Mouse (Mus musculus) bone marrow, adult 2 months (tissue): Measurements from ENCODE around the gene Gm1113.

Experiments used
- CTCF ChIP-seq: fragments of 200-500 bp; IDR thresholded peaks from 2 replicates; pipeline ENCODE4 v1.5.1; 2011; ENCODE audit warnings: low read length, control low read depth; ENCODE audit not compliant: control insufficient read depth, insufficient read depth
- POLR2A ChIP-seq: fragments of 200-500 bp; IDR thresholded peaks from 2 replicates; pipeline ENCODE4 v1.6.1; 2011; ENCODE audit warnings: low read depth, mild to moderate bottlenecking, control low read depth, low read length, borderline replicate concordance; ENCODE audit not compliant: control insufficient read depth

DNA sequence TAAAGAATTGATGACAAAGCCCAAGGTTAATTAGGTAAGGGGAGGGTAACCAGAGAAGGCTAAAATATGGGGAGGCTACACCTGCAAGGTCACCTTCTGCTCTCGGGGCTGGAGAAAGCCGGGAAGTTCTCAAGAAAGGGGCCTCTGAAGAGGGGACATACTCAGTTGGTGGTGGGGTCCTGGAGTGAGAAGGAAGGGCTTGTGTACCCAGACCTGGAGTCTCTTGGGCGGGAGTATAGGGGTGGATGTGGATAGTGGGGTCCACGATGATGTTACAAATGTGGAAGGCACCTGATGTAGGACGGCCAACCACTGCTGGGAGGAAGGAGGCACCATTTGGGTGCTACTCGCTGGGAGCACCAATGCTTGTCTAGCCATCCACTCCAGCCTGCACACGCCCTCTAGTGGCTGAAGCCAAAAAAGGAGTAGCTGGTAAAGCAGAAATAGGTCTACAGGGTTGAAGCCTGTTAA, 5.9 kb upstream of the Gm1113 start:
- no peak for TF ChIP-seq POLR2A
- peak; percentile 77 for TF ChIP-seq CTCF
